Mouse (Mus musculus) liver, postnatal 0 days (tissue): ENCODE results near the gene Gpr157. TPM values are rescaled to one million over a fixed set of nuclear protein-coding genes. Genes with fewer than 3 reads are reported as not detected.

Experiments used
- ATAC-seq: fragments of 200-750 bp; cut with Nextera tagmentation; 2 replicates; pipeline ENCODE4 v1.8.0; 2017; ENCODE audit warnings: mild to moderate bottlenecking, moderate library complexity
- DNase-seq: peaks from one replicate; pipeline ENCODE4 v3.0.0-alpha.2; 2016
- H3K27ac ChIP-seq: fragments of 300-500 bp; sonication (generic); 2 replicates; pipeline ENCODE4 v1.5.1; 2014; ENCODE audit warnings: antibody characterized with exemption, moderate library complexity, mild to moderate bottlenecking, low read depth
- H3K27me3 ChIP-seq: fragments of 300-500 bp; sonication (generic); 2 replicates; pipeline ENCODE4 v1.6.1; 2014; ENCODE audit warnings: low read length, control low read depth, mixed read lengths; ENCODE audit not compliant: insufficient read depth
- H3K36me3 ChIP-seq: fragments of 300-500 bp; sonication (generic); replicated peaks from 2 replicates; pipeline ENCODE4 v1.6.1; 2014; ENCODE audit warnings: mild to moderate bottlenecking, control low read depth, low read length, moderate library complexity, mixed read lengths; ENCODE audit not compliant: insufficient read depth
- H3K4me1 ChIP-seq: fragments of 300-500 bp; sonication (generic); 2 replicates; pipeline ENCODE4 v1.6.1; 2014; ENCODE audit warnings: antibody characterized with exemption, mild to moderate bottlenecking, control low read depth; ENCODE audit not compliant: insufficient read depth
- H3K4me2 ChIP-seq: fragments of 300-500 bp; sonication (generic); 2 replicates; pipeline ENCODE4 v1.6.1; 2014; ENCODE audit warnings: low read depth, mild to moderate bottlenecking, low read length, moderate library complexity, mixed read lengths
- H3K4me3 ChIP-seq: fragments of 300-500 bp; sonication (generic); 2 replicates; pipeline ENCODE4 v1.5.1; 2014; ENCODE audit warnings: low read depth, low read length
- H3K9ac ChIP-seq: fragments of 300-500 bp; sonication (generic); replicated peaks from 2 replicates; pipeline ENCODE4 v1.6.1; 2014; ENCODE audit warnings: mild to moderate bottlenecking, moderate library complexity
- H3K9me3 ChIP-seq: fragments of 300-500 bp; sonication (generic); 2 replicates; pipeline ENCODE4 v1.6.1; 2016; ENCODE audit warnings: mild to moderate bottlenecking, control low read depth, low read length, mixed read lengths
- CTCF ChIP-seq: sonication (generic); IDR thresholded peaks from 2 replicates; pipeline ENCODE4 v1.5.1; 2016; ENCODE audit warnings: antibody characterized with exemption, low read depth
- EP300 ChIP-seq: IDR thresholded peaks from 2 replicates; pipeline ENCODE4 v1.6.1; 2016; ENCODE audit warnings: antibody characterized with exemption, low read depth, mild to moderate bottlenecking
- WGBS: fragments of 180-500 bp; shearing (Covaris S2); extraction: QIAGEN DNeasy Blood & Tissue Kit; methylation state at CpG from one replicate; pipeline ENCODE4 v1.1.7; 2014; ENCODE audit not compliant: insufficient replicate concordance; 5-methylcytosine and 5-hydroxymethylcytosine counted together
- microRNA counts: library from miRNA; unstranded; fragments of <30 nt; microRNA quantifications from one replicate; lab custom pipeline; 2015
- microRNA-seq: library from miRNA; unstranded; fragments of <30 nt; microRNA quantifications from one replicate; pipeline ENCODE4, GENCODE M21; 2016
- polyA plus RNA-seq: library from polyadenylated mRNA; unstranded; fragments of >200 nt; fragmentation: Nextera tagmentation; extraction: Ambion mirVana; gene quantifications from 2 replicates; pipeline ENCODE4 v1.2.1, GENCODE M21; 2015

Gene Gpr157
- polyA plus RNA-seq, 1 experiment from 2014 or later = 0.33 TPM

DNA sequence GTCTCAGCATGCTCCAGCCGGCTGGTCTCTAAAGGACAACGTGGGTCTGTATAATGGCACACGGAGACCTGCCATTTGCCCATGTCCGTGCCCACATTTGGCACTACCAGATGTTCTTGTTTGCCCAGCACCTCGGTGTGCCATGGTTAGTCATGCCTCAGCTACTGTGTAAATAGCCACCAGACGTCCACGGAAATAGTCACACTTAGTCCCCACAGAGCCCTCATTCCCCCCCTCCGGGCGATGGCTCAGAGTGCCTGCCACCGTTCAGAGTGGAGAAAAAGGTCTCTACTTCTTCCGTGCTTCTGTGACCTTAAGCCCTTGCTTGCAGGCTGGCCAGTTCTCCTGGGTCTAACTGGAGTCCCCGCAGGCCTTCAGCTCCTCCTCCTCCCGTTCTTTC lies 51.9 kb downstream of the Gpr157 start:
- no peak for ATAC-seq
- H3K9me3 ChIP-seq = no peaks in the 10 kb centered on the region
- no peak for DNase-seq
- TF ChIP-seq EP300 (no peak), CTCF (no peak)
- no peaks in the 10 kb centered on the region for H3K27me3 ChIP-seq
- no peak overlapping the region for H3K27ac ChIP-seq
- no peak overlapping the region for H3K4me3 ChIP-seq
- H3K4me2 ChIP-seq = no peak overlapping the region
- H3K4me1 ChIP-seq = 0 out of 2 replicates have a peak, but pooled peaks cover 2% of the 10 kb centered on the region
- WGBS = 69% methylated on average over 13 of the region's 13 CpGs
- H3K9ac ChIP-seq = no peak overlapping the region
- H3K36me3 ChIP-seq = no peaks in the 10 kb centered on the region

DNA sequence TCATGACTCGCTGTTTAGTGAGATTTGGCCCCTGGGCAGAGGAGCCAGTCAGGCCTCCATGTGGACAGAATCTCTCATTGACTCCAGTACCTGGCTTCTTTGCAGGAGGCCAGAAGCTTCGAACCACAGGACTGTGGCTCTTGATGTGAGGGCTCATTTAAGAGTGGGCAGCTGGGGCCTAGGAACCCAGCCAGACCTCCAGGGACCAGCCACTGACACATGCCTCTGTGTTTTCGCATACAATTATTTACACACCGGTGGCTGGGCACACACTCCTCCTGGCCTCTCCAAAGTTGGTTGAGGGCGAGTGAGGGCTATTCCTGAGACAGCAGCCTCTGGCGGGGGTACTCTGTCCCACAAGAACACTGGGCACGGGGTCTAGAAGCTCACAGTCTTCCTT lies 53.2 kb downstream of the Gpr157 start:
- H3K9me3 ChIP-seq = no peaks in the 10 kb centered on the region
- no peaks in the 10 kb centered on the region for H3K27me3 ChIP-seq
- no peak overlapping the region for H3K9ac ChIP-seq
- ATAC-seq (no peak), DNase-seq (no peak)
- WGBS = 77% methylated on average over 7 of the region's 7 CpGs
- no peaks in the 10 kb centered on the region for H3K36me3 ChIP-seq
- no peak for TF ChIP-seq EP300
- no peak for TF ChIP-seq CTCF
- no peak overlapping the region for H3K4me2 ChIP-seq
- 0 out of 2 replicates have a peak, but pooled peaks cover 2% of the 10 kb centered on the region for H3K4me1 ChIP-seq
- no peak overlapping the region for H3K4me3 ChIP-seq
- H3K27ac ChIP-seq = no peak overlapping the region

DNA sequence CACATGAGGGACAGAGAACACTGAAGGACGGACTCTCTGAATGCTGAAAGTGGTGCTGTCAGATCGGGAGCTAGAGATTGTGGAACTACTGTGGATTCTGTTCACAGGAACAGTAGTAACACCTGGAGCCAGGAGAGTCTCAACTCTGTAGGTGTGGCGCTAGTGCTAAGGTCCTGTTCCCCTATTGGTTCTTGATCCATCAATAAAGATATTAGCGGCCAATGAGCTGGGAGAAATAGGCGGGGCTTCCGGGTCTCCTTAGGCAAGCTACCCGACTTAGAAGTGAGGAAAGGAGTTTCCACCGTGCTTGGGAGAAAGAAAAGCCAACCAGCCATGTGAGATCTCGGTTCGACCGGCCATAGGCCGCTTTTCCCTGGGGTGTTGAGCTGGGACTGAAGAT lies 57.1 kb downstream of the Gpr157 start:
- Histone ChIP-seq H3K9me3 (no peaks in the 10 kb centered on the region), H3K4me2 (no peak overlapping the region), H3K27ac (no peak overlapping the region), H3K36me3 (no peaks in the 10 kb centered on the region), H3K9ac (no peak overlapping the region), H3K4me1 (no peaks in the 10 kb centered on the region), H3K27me3 (no peaks in the 10 kb centered on the region), H3K4me3 (no peak overlapping the region)
- no peak for DNase-seq
- no peak for ATAC-seq
- TF ChIP-seq EP300 (no peak), CTCF (no peak)
- WGBS = 43% methylated on average over 12 of the region's 12 CpGs

DNA sequence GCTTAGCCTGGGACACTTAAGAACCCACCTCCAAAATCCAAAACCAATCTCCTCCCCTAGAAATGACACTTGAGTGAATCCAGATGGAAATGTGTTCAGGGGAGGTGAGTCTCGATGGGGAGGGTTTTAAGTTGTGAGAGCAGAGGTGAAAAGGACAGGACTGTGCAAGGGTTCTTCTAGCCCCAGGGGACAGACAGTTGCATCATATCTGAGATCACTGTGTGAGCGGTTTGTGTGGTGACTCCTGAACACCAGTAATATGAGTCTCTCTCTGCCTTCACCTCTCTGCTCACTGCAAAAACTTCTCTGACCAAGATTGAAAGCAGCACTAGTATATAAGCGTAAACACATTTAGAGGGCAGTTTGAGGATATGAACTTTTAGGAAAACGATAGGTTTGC lies 59.1 kb downstream of the Gpr157 start:
- DNase-seq = no peak
- WGBS = 67% methylated on average over 4 of the region's 4 CpGs
- no peak overlapping the region for H3K27ac ChIP-seq
- no peak for ATAC-seq
- no peaks in the 10 kb centered on the region for H3K27me3 ChIP-seq
- no peaks in the 10 kb centered on the region for H3K4me1 ChIP-seq
- H3K4me3 ChIP-seq = no peak overlapping the region
- no peaks in the 10 kb centered on the region for H3K9me3 ChIP-seq
- no peaks in the 10 kb centered on the region for H3K36me3 ChIP-seq
- TF ChIP-seq CTCF = no peak
- no peak for TF ChIP-seq EP300
- H3K9ac ChIP-seq = no peak overlapping the region
- H3K4me2 ChIP-seq = no peak overlapping the region

DNA sequence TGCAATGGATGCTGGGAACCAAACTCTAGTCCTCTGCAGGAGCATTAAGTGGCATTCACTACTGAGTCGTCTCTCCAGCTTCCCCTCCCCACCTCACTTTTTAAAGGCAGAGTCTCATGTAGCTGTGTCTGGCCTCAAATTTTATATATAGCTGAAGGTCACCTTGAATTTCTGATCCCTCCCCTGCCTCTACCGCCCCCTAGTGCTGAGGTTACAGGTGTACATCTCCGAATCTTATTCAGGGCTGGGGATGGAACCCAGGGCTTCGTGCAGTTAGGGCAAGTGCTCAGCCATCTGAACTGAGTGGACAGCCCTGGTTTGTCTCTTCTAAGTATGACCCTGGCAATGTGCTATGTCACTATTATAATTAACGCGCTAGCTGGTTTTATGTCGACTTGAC lies 63.9 kb downstream of the Gpr157 start:
- H3K4me1 ChIP-seq = no peaks in the 10 kb centered on the region
- no peaks in the 10 kb centered on the region for H3K27me3 ChIP-seq
- H3K9ac ChIP-seq = no peak overlapping the region
- TF ChIP-seq EP300 (no peak), CTCF (peak; percentile 40)
- H3K36me3 ChIP-seq = no peaks in the 10 kb centered on the region
- H3K9me3 ChIP-seq = no peaks in the 10 kb centered on the region
- DNase-seq = no peak
- 74% methylated on average over 7 of the region's 7 CpGs for WGBS
- H3K4me2 ChIP-seq = no peak overlapping the region
- no peak overlapping the region for H3K27ac ChIP-seq
- no peak for ATAC-seq
- no peak overlapping the region for H3K4me3 ChIP-seq

DNA sequence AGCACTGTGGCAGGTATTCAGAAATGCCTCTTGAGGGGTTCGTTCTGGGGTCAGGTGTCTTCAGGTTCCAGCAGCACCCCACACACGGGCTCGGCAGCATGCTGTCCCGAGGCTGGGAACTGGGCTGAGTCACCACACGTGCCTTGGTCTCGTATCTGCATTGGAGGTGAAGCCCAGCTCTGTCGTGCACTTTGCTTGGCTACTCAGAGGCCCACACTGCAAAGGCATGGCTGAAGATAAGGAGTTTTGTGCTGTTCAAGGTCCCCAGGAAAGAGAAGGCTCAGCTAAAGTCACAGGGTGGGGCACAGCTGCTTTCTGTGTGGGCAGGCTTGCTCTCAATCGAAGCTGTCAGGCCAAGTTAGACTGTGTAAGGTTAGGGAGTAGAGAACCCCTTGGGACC lies 65.3 kb downstream of the Gpr157 start:
- 60% methylated on average over 8 of the region's 8 CpGs for WGBS
- Histone ChIP-seq H3K27ac (no peak overlapping the region), H3K9me3 (no peaks in the 10 kb centered on the region), H3K4me2 (no peak overlapping the region), H3K4me3 (no peak overlapping the region), H3K36me3 (no peaks in the 10 kb centered on the region), H3K27me3 (no peaks in the 10 kb centered on the region), H3K9ac (no peak overlapping the region), H3K4me1 (no peaks in the 10 kb centered on the region; the same call in 1 of the 2 replicates)
- TF ChIP-seq CTCF (no peak), EP300 (no peak)
- DNase-seq = no peak
- ATAC-seq = peak; percentile 64

DNA sequence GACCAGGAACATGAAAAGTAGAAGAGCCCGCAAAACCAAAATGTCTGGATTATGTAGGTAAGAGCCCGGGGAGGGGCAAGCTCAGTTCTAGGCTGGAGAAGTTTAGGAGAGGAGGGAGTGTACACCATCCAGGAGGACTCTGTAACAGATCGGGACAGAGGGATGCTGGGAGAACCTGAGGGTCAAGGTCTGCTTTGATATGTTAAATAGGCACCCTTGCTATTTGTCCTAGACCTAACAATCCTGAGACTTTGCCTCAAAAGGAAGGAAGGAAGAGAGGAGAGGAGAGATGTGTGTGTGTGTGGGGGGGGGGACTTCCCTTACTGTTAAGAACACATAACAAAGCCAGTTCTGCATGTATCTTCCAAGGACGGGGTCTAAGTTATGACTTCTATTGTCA lies 68.1 kb downstream of the Gpr157 start:
- DNase-seq (no peak), ATAC-seq (no peak)
- Histone ChIP-seq H3K9me3 (no peaks in the 10 kb centered on the region), H3K36me3 (no peaks in the 10 kb centered on the region), H3K27me3 (no peaks in the 10 kb centered on the region), H3K4me2 (no peak overlapping the region), H3K9ac (no peak overlapping the region), H3K4me3 (no peak overlapping the region), H3K27ac (no peak overlapping the region), H3K4me1 (no peaks in the 10 kb centered on the region; the same call in 1 of the 2 replicates)
- TF ChIP-seq EP300 (no peak), CTCF (no peak)
- 72% methylated on average over 4 of the region's 4 CpGs for WGBS

MicroRNA genes within 50 kb of the gene (microRNA counts, 519-probe panel; counts per million panel counts)
- microRNA mmu-miR-34a (lab: Ali Mortazavi, UCI) = not detected

Small RNA genes lying within 50 kb of the gene (microRNA-seq; reads per million reads assigned to microRNA genes)
- gene Mir34a = 218 reads per million, percentile 52 among the genes with 10 or more reads in this experiment

Other genes starting within 250 kb of the Gpr157 start
- gene Spsb1, start 132.3 kb upstream of the Gpr157 start, polyA plus RNA-seq = 1.3 and 1.7 TPM in 2 replicates
- gene H6pd, start 78.3 kb upstream of the Gpr157 start, polyA plus RNA-seq = 33.0 and 36.5 TPM in 2 replicates
- 0.16 and 0.22 TPM in 2 replicates for gene Slc2a5, start 31.9 kb downstream of the Gpr157 start, polyA plus RNA-seq
- not detected in 2 replicates for gene Slc2a7, start 61.6 kb downstream of the Gpr157 start, polyA plus RNA-seq
- gene Car6, start 114.0 kb downstream of the Gpr157 start, polyA plus RNA-seq = not detected in 2 replicates
- 574 and 747 TPM in 2 replicates for gene Eno1, start 149.4 kb downstream of the Gpr157 start, polyA plus RNA-seq
- gene Rere, start 194.3 kb downstream of the Gpr157 start, polyA plus RNA-seq = 4.3 and 4.8 TPM in 2 replicates